Mouse (Mus musculus): ENCODE results near the gene Asf1b.
"Not testable (repeated sequence)": the region's sequence is repeated elsewhere in the genome, so short reads cannot be mapped to it uniquely, and the experiment has no call there.

Asf1b gene

DNA sequence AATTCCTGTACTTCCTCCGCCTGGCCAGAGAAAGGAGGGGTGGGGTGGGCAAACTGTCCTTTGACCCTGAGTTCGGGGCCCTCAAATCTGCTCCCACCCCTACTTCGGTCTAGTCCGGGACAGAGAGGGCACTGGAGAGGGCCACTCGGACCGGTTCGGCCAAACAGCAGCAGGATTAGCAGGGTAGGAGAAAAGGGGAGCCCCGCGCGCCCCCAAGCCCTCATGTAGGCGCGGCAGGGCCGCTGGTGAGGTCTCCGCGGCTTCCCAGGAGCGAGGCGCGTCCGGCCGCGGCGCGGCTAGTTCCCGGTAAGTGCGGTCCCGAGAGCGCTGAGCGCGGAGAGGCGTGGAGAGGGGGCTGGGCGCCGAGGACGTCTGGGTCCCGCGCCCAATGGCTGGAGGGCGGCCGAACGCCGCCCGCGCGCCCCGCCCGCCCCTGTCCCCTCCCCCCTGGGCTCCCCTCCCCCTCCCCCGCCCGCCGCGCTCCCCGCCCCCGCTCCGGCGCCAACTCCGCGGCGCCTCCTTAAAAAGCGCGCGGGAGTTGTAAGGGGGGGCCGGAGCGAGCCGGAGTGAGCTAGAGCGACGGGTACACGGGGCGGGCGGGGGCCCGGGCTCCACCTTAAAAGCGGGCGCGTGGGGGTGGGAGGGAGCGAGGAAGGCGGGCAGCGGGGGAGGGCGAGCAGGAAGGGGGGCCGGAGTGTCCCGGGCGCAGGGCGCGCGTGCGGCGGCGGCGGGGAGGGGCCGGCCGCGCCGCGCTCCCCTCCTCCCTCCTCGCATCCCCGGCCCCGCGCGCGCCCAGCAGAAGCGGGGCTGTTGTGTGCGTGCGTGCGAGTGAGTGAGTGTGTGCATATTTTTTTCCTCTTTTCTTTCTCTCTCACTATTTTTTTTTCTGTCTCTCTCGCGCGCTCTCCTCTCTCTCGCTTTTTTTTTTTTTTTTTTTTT lies 41.5 kb downstream of the Asf1b start:
- DNase-seq: peak; percentile 84 to 94

DNA sequence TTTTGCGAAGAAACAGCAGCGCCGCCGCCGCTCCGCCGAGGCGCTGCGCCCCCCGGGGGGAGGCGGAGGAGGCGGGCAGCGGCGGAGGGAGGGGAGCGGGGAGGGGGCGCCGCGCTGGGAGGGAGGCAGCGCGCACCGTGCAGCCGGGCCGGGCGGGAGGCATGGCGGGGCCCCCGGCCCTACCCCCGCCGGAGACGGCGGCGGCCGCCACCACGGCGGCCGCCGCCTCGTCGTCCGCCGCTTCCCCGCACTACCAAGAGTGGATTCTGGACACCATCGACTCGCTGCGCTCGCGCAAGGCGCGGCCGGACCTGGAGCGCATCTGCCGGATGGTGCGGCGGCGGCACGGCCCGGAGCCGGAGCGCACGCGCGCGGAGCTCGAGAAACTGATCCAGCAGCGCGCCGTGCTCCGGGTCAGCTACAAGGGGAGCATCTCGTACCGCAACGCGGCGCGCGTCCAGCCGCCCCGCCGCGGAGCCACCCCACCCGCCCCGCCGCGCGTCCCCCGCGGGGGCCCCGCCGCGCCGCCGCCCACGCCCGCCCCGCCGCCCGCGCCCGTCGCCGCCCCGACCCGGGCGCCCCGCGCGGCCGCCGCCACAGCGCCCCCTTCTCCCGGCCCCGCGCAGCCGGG lies 42.3 kb downstream of the Asf1b start, which contains the start of gene Samd1:
Gene Samd1, plus strand, starts transcription at position 162 of the 631 bp plus-strand sequence.
- peak; percentile 74 to 77 for DNase-seq

DNA sequence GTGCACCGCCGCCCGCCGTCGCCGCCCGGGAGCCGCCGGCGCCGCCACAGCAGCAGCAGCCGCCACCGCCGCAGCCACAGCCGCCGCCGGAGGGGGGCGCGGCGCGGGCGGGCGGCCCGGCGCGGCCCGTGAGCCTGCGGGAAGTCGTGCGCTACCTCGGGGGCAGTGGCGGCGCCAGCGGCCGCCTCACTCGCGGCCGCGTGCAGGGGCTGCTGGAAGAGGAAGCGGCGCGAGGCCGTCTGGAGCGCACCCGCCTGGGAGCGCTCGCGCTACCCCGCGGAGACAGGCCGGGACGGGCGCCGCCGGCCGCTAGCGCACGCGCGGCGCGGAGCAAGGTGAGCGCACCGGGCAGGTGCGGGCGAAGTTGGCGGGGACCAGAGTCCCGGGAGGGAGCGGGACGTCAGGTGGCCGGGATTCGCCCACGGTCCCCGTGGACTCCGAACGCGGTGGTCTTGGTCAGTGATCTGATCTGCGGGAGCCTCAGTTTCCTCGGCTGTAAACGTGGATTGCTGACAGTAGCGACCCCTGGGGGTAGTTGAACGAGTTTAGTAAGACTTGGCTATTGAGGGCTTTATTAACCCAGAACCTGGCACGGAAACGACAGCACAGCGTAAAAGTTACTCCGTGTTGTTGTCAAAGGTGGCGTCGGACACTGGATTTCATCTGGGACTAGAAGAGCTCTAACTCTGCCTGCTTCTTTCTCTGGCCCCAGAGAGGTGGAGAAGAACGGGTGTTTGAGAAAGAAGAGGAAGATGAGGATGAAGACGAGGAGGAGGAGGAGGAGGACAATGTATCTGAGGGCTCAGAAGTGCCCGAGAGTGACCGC lies 43.1 kb downstream of the Asf1b start:
- peak; percentile 68 to 69 for DNase-seq

DNA sequence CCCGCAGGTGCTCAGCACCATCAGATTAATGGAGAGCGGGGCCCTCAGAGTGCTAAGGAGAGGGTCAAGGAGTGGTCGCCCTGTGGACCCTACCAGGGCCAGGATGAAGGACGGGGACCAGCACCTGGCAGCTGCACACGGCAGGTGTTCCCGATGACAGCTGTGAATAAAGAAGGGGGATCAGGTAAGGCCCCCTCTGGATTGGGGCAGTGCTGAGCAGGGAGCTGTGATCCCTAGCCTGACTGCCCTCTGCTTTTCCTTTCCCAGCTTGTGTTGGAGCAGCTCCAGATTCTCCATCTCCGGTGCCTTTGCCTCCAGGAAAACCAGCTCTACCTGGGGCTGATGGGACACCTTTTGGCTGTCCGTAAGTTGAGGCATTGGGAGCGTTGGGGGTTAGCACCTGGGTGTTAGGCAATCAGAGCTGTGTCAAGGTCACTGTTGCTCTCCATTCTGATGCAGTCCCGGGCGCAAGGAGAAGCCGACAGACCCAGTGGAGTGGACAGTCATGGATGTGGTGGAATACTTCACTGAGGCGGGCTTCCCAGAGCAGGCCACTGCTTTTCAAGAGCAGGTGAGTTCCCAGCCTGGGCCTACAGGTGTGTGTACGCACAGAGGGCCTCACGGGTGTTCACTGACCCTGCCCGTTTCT lies 43.9 kb downstream of the Asf1b start:
- peak in 1 of 2 experiments; percentile 49 for DNase-seq

DNA sequence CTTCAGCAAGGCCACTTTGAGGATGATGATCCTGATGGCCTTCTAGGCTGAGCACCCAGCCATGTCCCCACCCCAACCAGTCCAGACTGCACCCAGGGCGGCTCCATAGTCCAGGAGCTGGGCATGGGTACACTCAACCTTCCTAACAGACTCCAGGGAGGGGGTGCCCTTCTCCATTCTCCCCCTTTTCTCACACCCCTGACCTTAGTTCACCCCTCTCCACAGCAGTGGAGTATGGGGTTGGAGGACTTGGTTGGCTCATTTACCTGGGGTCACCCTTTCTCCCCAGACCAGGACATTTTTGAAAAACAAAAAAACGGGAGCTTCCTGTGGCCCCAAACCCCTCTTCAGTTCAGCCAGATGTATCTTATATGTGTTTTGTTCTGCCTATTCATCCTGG lies 44.5 kb downstream of the Asf1b start:
- DNase-seq: no peak

DNA sequence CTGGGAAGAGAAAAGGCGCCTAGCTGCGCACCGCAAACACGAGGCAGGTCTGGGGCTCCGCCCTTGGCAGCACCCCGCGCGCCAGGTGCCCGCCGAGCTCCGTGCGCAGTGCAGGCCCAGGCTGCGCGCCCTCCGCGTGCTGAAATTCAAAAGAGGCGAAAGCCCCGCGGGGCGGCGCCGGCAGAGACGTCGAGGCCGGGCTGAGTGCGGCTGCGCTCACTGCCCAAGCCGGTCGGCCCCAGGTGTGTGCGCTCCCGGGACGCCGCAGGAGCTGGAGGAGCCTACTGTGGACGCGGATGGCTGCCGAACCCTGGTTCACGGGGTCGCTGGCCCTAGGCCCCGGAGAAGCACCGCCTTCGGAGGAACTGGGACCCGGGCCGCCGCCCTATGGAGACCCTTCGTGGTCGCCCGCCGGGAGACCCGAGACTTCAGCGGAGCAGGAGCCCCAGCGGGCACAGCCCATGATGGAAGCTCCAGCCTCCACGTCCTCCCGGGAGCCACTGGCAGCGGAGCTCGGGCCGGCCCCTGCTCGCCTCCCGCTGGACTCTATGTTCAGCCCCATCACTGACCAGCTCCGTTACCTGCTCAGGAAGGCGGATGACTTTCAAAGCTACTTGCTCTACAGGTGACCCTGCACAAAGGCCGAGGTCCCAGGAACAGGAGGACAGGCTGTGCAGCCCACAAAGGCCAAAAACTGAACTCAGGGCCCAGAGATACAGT lies 46.1 kb downstream of the Asf1b start, which contains the start of gene 1700067K01Rik:
Gene 1700067K01Rik, plus strand, starts transcription at position 222 of the 720 bp plus-strand sequence.
- no peak for DNase-seq

DNA sequence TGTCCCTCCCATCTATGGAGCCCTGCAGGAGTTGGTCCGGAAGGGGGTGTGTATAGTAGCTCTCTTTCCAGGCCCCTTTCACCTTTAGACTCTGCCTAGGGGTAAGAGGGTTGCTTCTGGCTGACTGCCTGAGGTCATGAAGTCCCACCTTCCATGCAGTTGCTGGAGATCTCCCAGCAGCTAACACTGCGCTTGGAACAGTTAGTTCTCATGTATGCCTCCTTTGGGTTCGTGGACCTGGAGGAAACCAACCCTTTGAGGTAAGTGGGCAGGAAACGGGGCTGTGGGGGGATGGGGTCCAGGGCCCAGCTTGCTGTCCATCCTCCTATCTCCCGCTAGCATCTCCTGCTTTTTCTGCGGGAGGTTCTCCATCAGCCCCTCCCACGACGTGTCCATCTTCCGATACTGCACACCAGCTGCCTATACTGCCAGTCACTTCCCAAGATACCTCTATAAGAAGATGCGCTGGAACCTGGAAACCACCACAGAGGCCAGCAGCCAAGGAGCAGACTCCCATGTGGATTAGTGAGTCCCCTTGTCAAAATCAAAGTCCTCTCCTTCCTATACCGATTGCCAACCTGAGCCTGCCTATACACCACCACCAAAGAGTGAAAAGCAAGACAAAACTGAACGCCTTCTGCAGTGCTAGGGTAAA lies 47.8 kb downstream of the Asf1b start:
- no peak for DNase-seq

DNA sequence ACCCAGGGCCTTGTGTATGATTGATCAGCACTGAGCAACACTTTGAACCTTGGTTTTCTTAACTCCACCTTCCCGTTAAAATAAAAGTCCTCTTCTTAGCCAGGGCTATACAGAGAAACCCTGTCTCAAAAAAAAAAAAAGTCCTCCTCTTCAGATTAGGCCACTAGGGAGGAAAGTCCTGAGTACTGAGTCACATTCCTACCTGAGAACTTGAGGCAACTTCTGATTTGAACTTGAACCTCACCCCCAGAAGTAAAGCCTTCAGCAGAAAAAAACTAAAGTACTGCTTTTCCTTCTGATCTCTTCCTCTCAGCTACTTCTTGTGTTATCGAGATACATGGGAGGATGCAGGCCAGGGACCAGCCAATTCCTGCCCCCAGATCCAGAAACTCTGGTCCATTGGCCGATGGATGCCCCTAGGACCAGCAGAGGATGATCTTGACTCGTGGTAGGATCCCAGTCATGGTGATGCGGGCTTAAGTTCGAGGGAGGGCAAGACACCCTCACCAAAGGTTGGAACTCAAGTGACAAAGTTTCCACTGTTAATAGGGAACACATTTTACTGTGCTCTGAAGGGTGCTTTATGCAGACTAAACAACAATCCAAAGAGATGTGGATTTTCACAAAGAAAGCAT lies 48.4 kb downstream of the Asf1b start:
- DNase-seq: no peak

DNA sequence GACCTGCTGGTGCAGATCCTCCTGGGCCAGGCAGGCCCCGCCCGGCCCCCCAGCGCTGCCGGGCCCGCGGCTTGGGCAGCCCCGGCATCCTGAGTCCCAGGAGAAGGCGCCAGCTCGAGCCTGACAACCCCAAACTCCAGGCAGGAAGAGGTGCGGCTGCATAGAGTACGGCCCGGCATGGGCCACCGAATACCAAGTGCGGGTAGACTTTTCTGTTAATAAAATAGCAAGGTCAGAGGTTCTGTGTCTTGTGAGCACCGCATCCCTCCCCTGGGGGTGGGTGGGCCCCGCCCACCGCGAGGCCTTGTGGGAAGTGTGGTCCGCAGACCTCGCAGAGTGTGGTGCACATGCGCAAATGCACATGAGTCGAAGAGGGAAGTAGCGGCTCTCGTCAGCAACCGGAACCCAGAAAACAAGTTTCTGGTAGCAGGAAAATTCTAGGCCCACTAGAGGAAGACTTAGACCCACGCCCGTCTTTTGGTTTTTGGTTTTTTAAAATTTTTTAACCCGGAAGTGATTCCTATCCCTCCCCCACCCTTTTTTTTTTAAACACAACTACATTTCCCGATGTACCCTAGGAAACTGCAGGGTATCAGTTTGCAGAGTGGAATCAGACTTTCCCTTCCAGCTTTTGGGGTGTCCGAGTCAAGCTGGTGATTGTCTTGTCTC lies 49.4 kb downstream of the Asf1b start:
- peak; percentile 94 to 96 for DNase-seq

DNA sequence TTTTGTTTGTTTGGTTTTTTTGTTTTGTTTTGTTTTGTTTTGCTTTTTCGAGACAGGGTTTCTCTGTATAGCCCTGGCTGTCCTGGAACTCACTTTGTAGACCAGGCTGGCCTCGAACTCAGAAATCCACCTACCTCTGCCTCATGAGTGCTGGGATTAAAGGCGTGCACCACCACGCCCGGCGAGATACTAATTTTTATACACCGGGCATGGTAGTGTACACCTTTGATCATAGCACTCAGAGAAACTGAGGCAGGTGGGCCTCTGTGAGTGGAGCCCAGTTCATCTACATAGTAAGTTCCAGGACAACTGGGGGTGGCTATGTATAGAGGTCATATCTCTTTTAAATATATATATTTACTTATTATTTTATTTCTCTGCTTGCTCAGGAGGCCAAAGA lies 50.2 kb downstream of the Asf1b start:
- not testable (repeated sequence) for DNase-seq

DNA sequence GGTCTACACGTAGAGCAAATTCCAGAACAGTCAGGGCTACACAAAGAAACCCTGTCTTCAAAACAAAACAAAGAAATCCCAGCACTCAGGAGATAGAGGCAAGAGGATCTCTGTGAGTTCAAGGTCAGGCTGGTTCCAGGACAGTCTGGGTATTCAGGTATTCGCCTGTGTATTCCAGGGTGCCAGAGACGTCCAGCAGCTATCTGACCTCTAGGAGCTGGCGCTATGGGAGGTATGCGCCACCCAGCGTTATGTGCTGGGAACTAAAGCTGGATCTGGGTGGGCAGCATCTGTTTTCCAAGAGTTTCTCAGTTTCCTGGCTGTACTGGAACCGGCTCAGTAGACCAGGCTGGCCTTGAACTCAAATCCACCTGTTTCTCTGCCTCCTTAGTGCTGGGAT lies 53.1 kb downstream of the Asf1b start:
- no peak for DNase-seq

DNA sequence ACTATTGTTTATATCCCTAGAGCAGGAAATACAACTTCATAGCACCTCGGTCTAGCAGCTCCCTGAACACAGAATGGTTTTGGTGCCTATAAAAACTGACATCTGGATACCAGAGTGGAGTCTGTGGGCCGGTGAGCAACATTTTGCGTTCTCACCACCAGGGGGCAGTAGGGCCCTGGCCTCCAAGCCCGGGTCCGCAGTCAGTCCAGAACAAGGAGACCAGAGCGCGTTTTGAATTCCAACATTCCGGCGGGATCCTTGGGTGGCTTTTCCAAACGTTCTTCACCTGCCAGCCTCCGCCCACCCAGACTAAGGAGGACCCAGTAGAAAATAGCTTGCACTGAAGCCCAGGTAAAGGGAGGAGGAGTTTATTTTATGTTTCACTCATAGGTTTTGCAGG lies 54.6 kb downstream of the Asf1b start:
- DNase-seq: peak; percentile 88 to 93

DNA sequence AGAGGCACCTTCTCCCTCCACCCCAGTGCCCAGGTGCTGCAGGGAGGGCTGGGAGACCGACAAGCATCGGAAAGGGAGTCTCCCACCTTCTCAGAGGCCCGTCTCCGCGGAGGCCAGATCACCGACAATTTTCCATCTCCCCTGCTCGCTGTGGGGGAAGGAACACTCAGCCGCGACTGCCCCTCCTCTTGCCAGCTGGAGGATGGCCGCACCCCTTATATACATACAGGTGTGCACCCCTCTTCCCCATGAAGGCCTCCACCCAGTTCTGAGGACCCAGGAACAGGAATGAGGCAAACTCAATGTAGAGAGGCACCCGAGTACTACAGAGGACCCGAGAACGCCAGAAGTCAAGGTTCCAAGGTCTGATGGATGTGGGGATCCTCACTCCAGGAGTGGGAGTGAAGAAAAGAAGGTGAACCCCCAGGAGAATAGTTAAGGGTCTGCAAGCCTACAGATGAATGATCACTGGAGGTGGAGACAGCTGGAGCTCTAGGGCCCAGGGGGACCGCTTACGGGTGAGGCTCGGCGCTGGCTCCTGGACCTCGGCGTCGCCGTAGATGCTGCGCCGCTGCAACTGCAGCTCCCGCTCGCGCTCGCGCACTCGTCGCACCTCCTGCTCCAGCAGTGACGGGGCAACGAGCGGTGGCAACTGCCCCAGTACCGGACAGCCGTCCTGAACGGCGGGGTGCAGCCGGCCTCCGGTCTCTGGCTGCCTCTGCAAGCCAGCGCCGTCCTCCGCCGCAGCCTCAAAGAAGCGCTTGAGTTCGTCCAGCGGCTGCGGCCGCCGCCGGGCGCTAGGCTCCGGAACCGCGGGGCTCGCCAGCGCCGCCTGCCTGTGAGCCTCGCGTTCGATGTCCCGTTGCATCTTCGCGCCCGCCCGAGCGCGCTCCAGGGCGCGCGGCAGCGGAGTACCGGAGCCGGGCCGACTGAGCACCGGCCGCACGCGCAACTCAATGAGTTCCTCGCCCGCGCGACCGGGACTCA lies 55.6 kb downstream of the Asf1b start:
- DNase-seq: peak; percentile 79 to 90

DNA sequence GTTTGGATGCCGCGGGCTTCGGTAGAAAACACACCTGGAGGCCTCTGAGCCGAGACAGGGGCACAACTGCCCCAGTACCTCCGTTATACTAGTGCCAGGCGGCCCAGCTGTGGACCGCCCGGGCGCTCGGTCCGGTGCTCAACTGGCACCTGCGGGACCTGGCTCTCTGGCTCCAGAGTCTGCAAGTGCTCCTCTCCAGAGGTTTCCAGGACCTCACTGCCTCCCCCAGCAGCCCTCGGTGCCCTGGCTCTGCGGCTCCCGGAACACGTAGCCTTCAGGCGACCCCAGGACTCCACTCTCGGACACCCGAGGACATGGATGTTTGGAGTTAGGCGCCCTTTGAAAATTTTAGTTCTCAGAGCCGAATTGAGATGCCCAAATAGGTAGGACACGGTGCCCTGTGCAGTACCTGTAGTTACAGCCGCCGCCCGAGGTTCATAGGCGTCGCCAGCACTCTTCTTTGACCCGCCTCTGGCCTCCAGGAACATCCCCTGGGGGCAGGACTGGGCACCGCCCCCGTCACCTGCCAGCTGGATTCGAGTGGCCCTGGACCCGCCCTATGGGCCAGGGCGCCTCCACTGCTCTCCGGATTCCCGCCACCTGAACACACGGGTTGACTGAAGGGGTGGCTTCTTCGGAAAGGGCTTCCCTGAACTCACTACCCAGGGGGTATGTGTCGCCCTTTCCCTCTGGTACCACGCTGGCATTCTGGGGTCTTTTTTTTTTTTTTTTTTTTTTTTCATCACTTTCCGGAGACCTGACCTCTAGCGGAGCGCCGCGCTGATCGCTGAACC lies 56.6 kb downstream of the Asf1b start, which contains the start of gene 2210011C24Rik:
Gene 2210011C24Rik, minus strand, starts transcription at position 467 of the 794 bp plus-strand sequence.
- peak in 1 of 2 experiments; percentile 37 for DNase-seq

DNA sequence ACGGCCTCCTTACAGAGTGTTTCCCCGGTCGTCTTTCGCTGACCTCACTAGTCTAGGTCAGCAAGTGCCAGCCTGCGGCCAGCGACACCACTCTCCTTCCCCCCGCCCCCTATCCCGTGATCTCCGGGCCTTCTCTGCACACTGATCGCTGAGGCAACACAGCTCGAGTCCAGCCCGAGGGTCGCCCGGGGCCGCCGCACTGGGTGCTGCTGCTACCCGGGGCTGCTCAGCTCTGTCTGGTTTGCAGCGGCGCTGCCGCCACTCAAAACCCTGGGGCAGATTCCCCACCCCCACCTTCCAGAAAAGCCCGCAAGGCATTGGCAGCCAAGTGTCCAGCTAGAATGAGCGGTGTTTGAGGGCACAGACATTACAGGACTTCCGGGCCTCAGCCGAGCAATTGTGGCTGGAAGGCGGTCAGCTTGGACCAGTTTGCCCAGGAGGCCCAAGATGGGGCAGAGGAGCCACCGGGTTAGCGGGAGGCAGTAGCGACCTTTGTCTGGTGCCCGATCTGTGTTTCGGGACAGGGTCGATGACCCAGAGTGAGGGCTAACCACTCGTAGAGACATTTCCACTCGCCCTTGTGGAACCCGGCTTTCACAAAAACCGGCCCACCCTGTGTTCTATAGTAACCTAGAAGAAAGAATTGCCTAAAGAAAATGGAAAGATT lies 57.3 kb downstream of the Asf1b start:
- no peak for DNase-seq

DNA sequence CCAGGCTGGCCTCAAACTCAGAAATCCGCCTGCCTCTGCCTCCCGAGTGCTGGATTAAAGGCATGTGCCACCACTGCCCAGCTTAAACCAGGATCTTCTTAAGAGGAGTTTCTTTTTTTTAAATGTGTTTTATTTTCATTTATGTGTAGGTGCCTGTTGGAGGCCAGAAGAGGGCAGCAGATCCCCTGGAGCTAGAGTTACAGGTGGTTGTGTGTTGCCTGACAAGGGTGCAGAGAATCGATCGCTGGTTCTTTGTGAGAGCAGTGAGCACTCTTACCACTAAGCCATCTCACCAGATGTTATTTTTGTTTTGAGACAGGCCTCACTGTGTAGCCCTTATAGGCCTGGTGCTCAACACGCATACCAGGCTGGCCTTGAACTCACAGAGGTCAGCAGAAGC lies 60.5 kb downstream of the Asf1b start:
- DNase-seq: no peak

DNA sequence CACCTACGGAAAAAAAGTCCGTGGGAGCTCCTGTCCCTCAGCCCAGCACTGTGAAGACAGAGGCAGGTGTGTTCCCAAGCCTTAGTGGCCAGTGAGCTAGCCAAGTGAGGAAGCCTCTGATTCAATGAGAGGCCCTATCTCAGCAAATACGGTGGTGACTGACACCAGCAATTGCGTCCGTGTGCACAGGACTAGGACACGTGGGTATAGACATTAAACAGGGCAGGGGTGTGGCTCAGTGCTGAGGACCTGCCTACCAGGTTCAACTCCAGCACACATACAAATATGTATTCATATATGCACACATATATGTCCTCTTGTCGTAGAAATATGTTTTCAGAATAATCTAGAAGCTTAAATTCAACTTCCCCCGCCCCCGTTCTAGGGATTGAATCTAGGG lies 64.4 kb downstream of the Asf1b start:
- DNase-seq: no peak
